Mouse (Mus musculus) megakaryocyte progenitor cell, adult 5-6 weeks (primary cell): Measurements from ENCODE around the gene Papola. TPM values are rescaled to one million over a fixed set of nuclear protein-coding genes. Genes with fewer than 3 reads are reported as not detected.

Experiments used
- ATAC-seq: replicated peaks from 2 replicates; pipeline ENCODE4 v1.8.0; 2016; ENCODE audit warnings: mild to moderate bottlenecking, moderate TSS enrichment, inconsistent platforms; ENCODE audit not compliant: poor library complexity
- total RNA-seq, 2 experiments: library from RNA; stranded (forward) in 1 of 2; stranded (reverse) in 1 of 2; fragments of 157-497, 149-512 nt in 1 of 2; fragments of 200-1000 nt in 1 of 2; gene quantifications; 2 replicates each; pipeline versions ENCODE4 v1.2.3 to v1.2.4; 2015 to 2017

Gene Papola
- total RNA-seq, 2 experiments from 2014 or later = 104 to 223 TPM

GRCm38 (mm10) chr12:105857902-105858640 lies 73.6 kb downstream of the Papola start:
- 0 out of 2 replicates have a peak, but pooled peaks have one; percentile 21 for ATAC-seq

- no peak for ATAC-seq
These were observed 77.6 kb downstream of the Papola start for GRCm38 (mm10) chr12:105862072-105862471.

GRCm38 (mm10) chr12:105862607-105863006 lies 78.1 kb downstream of the Papola start:
- ATAC-seq = no peak

GRCm38 (mm10) chr12:105863436-105863835 lies 78.9 kb downstream of the Papola start:
- no peak for ATAC-seq

GRCm38 (mm10) chr12:105867646-105868045 lies 83.2 kb downstream of the Papola start:
- no peak for ATAC-seq

GRCm38 (mm10) chr12:105869242-105869641 lies 84.7 kb downstream of the Papola start:
- ATAC-seq = peak; percentile 76

- ATAC-seq = peak; percentile 14; the same call in 1 of the 2 replicates
These were observed 85.2 kb downstream of the Papola start for GRCm38 (mm10) chr12:105869696-105870095.

- ATAC-seq = peak; percentile 51; the same call in 1 of the 2 replicates
These were observed 88.8 kb downstream of the Papola start for GRCm38 (mm10) chr12:105873283-105873682.

GRCm38 (mm10) chr12:105875112-105875511 lies 90.6 kb downstream of the Papola start:
- ATAC-seq = no peak

GRCm38 (mm10) chr12:105876521-105876920 lies 92.0 kb downstream of the Papola start:
- ATAC-seq = peak; percentile 37; the same call in 1 of the 2 replicates

- no peak for ATAC-seq
These were observed 92.4 kb downstream of the Papola start for GRCm38 (mm10) chr12:105876931-105877330.

GRCm38 (mm10) chr12:105878746-105879145 lies 94.3 kb downstream of the Papola start:
- no peak for ATAC-seq

- ATAC-seq = no peak
These were observed 99.5 kb downstream of the Papola start for GRCm38 (mm10) chr12:105883799-105884514.

- no peak for ATAC-seq
These were observed 100.2 kb downstream of the Papola start for GRCm38 (mm10) chr12:105884515-105885323.

Other genes with a start within 250 kb of the Papola start
- not detected in 2 replicates for gene Bdkrb2, start 221.5 kb upstream of the Papola start, total RNA-seq (2015)
- not detected in 2 replicates for gene Bdkrb2, start 221.5 kb upstream of the Papola start, total RNA-seq (2017)
- gene Bdkrb1, start 181.6 kb upstream of the Papola start, total RNA-seq (2015) = not detected in 2 replicates
- not detected in 2 replicates for gene Bdkrb1, start 181.6 kb upstream of the Papola start, total RNA-seq (2017)
- gene Gskip, start 99.9 kb upstream of the Papola start, total RNA-seq (2015) = 16.8 and 23.4 TPM in 2 replicates
- 11.7 and 14.6 TPM in 2 replicates for gene Gskip, start 99.9 kb upstream of the Papola start, total RNA-seq (2017)
- 24.0 and 34.3 TPM in 2 replicates for gene Atg2b, start 99.5 kb upstream of the Papola start, total RNA-seq (2015)
- gene Atg2b, start 99.5 kb upstream of the Papola start, total RNA-seq (2017) = 20.2 and 27.1 TPM in 2 replicates
- not detected in 2 replicates for gene Ak7, start 78.7 kb upstream of the Papola start, total RNA-seq (2015)
- gene Ak7, start 78.7 kb upstream of the Papola start, total RNA-seq (2017) = 0.10 TPM in 1 of 2 replicates, not detected in the other
- gene Vrk1, start 225.5 kb downstream of the Papola start, total RNA-seq (2015) = 128 and 137 TPM in 2 replicates
- gene Vrk1, start 225.5 kb downstream of the Papola start, total RNA-seq (2017) = 182 and 198 TPM in 2 replicates